Mouse (Mus musculus) hindbrain, embryonic 12.5 days (tissue): ENCODE measurements around the gene Khdc4. TPM values are rescaled to one million over a fixed set of nuclear protein-coding genes. Genes with fewer than 3 reads are reported as not detected.

Experiments
- ATAC-seq: fragments of 200-750 bp; cut with Nextera tagmentation; 2 replicates; pipeline ENCODE4 v1.8.0; 2017; ENCODE audit warnings: moderate TSS enrichment; ENCODE audit not compliant: low FRiP score
- H3K27ac ChIP-seq: fragments of 300-500 bp; sonication (generic); 2 replicates; pipeline ENCODE4 v1.5.1; 2016; ENCODE audit warnings: mild to moderate bottlenecking
- H3K27me3 ChIP-seq: fragments of 300-500 bp; sonication (generic); 2 replicates; pipeline ENCODE4 v1.6.1; 2016; ENCODE audit warnings: mild to moderate bottlenecking
- H3K36me3 ChIP-seq: fragments of 300-500 bp; sonication (generic); 2 replicates; pipeline ENCODE4 v1.6.1; 2016; ENCODE audit warnings: mild to moderate bottlenecking
- H3K4me1 ChIP-seq: fragments of 300-500 bp; sonication (generic); 2 replicates; pipeline ENCODE4 v1.6.1; 2016
- H3K4me2 ChIP-seq: fragments of 300-500 bp; sonication (generic); replicated peaks from 2 replicates; pipeline ENCODE4 v1.6.1; 2016; ENCODE audit warnings: mild to moderate bottlenecking
- H3K4me3 ChIP-seq: fragments of 300-500 bp; sonication (generic); 2 replicates; pipeline ENCODE4 v1.5.1; 2016; ENCODE audit warnings: mild to moderate bottlenecking
- H3K9ac ChIP-seq: fragments of 300-500 bp; sonication (generic); 2 replicates; pipeline ENCODE4 v1.6.1; 2016; ENCODE audit warnings: mild to moderate bottlenecking, moderate library complexity
- H3K9me3 ChIP-seq: fragments of 300-500 bp; sonication (generic); replicated peaks from 2 replicates; pipeline ENCODE4 v1.6.1; 2016; ENCODE audit warnings: mild to moderate bottlenecking
- WGBS: fragments of 180-500 bp; shearing (Covaris S2); methylation state at CpG from one replicate; pipeline ENCODE4 v1.1.7; 2016; 5-methylcytosine and 5-hydroxymethylcytosine counted together
- polyA plus RNA-seq: library from polyadenylated mRNA; unstranded; fragments of >200 nt; fragmentation: Nextera tagmentation; extraction: Ambion mirVana; gene quantifications from 2 replicates; pipeline ENCODE4 v1.2.1, GENCODE M21; 2016

Gene Khdc4
- 117 and 119 TPM in 2 replicates for polyA plus RNA-seq

GRCm38 (mm10) chr3:88684980-88685941 lies at the start of gene Khdc4:
TSS of gene Khdc4 (plus strand) at chr3:88685803.
- H3K27me3 ChIP-seq: no peaks in the 10 kb centered on the region
- peak within 1 kb of the TSS; percentile 97 for H3K4me3 ChIP-seq
- H3K9me3 ChIP-seq: no peaks in the 10 kb centered on the region
- peaks cover 19% of the 10 kb centered on the region for H3K36me3 ChIP-seq
- peaks cover 21% of the 10 kb centered on the region for H3K4me1 ChIP-seq
- peak within 1 kb of the TSS; percentile 97 for H3K27ac ChIP-seq
- ATAC-seq: peak; percentile 99
- H3K4me2 ChIP-seq: peak within 1 kb of the TSS; percentile 77
- 1% methylated on average over 47 of the region's 47 CpGs for WGBS
- H3K9ac ChIP-seq: peak within 1 kb of the TSS; percentile 98

DNA sequence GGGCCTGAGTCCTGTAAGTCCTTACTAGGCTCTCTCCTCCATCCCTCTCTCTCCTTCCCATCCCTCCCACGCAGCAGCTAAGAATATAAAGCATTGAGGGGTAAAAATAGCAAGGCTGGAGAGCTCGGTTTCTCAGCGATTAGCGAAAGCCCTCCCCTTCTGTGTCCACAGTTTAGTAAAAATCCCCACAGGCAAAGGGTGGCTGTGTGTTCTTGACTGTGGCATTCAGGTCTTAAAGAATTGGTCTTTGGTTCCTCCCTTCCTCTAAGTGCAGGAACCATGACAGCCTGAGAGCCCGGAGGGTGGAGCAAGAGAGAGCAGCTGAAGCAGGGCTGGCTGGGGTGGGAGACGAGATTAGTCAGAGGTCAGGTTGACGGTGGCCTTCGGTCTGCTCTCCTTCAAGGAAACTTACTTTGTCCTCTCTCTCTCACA lies 49.0 kb upstream of the Khdc4 start:
- no peak for ATAC-seq
- H3K27me3 ChIP-seq: no peaks in the 10 kb centered on the region
- H3K36me3 ChIP-seq: peaks cover 97% of the 10 kb centered on the region
- H3K9me3 ChIP-seq: no peaks in the 10 kb centered on the region
- H3K4me2 ChIP-seq: no peak overlapping the region
- WGBS: 89% methylated on average over 8 of the region's 8 CpGs
- H3K27ac ChIP-seq: no peak overlapping the region
- H3K4me1 ChIP-seq: no peaks in the 10 kb centered on the region
- H3K4me3 ChIP-seq: no peak overlapping the region
- H3K9ac ChIP-seq: no peak overlapping the region

DNA sequence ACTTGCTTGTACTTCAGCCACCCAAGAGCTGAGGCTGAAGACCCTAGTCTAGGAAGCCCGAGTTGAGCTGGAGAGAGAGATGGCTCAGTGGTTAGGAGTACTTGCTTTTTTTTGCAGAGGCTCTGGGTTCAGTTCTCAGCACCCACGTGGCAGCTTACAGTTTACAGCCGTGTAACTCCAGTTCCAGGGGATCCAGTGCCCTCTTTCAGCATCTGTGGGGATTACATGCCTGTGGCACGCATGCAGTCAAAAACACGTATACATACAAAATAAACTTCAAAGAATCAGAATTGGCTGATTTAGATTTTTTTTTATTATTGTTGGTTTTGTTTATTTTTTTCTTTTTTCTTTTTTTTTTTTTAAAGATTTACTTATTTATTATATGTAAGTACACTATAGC lies 48.5 kb upstream of the Khdc4 start:
- Histone ChIP-seq H3K9ac (no peak overlapping the region), H3K4me1 (no peaks in the 10 kb centered on the region), H3K27ac (no peak overlapping the region), H3K9me3 (no peaks in the 10 kb centered on the region), H3K4me3 (no peak overlapping the region), H3K27me3 (no peaks in the 10 kb centered on the region), H3K36me3 (peaks cover 97% of the 10 kb centered on the region), H3K4me2 (no peak overlapping the region)
- 98% methylated on average over 5 of the region's 5 CpGs for WGBS
- ATAC-seq: no peak

- no peaks in the 10 kb centered on the region for H3K4me1 ChIP-seq
- H3K27me3 ChIP-seq: no peaks in the 10 kb centered on the region
- H3K4me3 ChIP-seq: no peak overlapping the region
- no peak for ATAC-seq
- no peak overlapping the region for H3K9ac ChIP-seq
- H3K27ac ChIP-seq: no peak overlapping the region
- 94% methylated on average over 12 of the region's 12 CpGs for WGBS
- H3K36me3 ChIP-seq: peaks cover 97% of the 10 kb centered on the region
- H3K4me2 ChIP-seq: no peak overlapping the region
- H3K9me3 ChIP-seq: no peaks in the 10 kb centered on the region
These were observed 46.4 kb upstream of the Khdc4 start for GRCm38 (mm10) chr3:88639239-88639638.

DNA sequence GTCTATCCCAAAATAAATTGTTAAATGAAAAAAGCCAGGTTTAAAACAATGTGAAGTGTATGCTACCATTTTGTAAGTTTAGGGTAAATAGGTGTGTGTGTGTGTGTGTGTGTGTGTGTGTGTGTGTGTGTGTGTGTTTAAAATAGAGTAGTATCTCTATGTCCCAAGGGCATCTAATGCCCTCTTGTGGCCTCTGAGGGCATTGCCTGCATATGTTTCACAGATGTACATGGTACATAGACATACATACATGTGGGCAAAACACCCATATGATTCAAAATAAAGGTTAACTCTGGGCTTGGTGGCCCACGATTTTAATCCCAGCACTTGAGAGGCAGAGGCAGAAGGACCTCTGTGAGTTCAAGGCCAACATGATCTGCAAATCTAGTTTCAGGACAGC lies 44.9 kb upstream of the Khdc4 start:
- WGBS: 82% methylated on average over 1 of the region's 1 CpGs
- no peak for ATAC-seq

DNA sequence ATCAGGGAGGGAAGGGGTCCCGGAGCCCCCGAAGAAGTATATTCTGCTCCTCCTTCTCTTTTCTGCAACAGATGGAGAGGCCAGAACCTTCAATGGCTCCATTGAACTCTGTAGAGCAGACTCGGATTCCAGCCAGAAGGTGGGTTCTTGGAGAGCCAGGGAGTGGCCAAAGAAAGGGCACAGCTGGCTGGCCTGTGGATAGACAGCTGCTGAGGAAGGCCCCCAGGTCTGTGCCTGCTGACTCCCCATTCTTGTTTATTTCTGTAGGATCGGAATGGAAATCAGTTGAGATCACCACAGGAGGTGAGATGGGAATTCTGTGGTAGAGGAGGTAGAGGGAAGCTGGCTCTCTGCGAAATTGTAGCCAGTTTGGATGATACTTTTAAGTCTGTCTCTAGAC lies 42.5 kb upstream of the Khdc4 start:
- Histone ChIP-seq H3K9me3 (no peaks in the 10 kb centered on the region), H3K4me2 (no peak overlapping the region), H3K27me3 (no peaks in the 10 kb centered on the region), H3K4me3 (no peak overlapping the region), H3K27ac (no peak overlapping the region), H3K36me3 (peaks cover 99% of the 10 kb centered on the region), H3K9ac (no peak overlapping the region), H3K4me1 (no peaks in the 10 kb centered on the region)
- no peak for ATAC-seq
- WGBS: 82% methylated on average over 5 of the region's 5 CpGs

More for the DNA sequence above, 44.9 kb upstream of the Khdc4 start:
- no peaks in the 10 kb centered on the region for H3K4me1 ChIP-seq
- no peak overlapping the region for H3K4me3 ChIP-seq
- peaks cover 96% of the 10 kb centered on the region for H3K36me3 ChIP-seq
- H3K27me3 ChIP-seq: no peaks in the 10 kb centered on the region
- H3K4me2 ChIP-seq: no peak overlapping the region
- no peak overlapping the region for H3K9ac ChIP-seq
- H3K27ac ChIP-seq: no peak overlapping the region
- no peaks in the 10 kb centered on the region for H3K9me3 ChIP-seq

- no peaks in the 10 kb centered on the region for H3K27me3 ChIP-seq
- WGBS: 94% methylated on average over 12 of the region's 12 CpGs
- no peaks in the 10 kb centered on the region for H3K4me1 ChIP-seq
- no peak for ATAC-seq
- H3K4me2 ChIP-seq: no peak overlapping the region
- H3K9me3 ChIP-seq: no peaks in the 10 kb centered on the region
- no peak overlapping the region for H3K9ac ChIP-seq
- no peak overlapping the region for H3K4me3 ChIP-seq
- peaks cover 88% of the 10 kb centered on the region for H3K36me3 ChIP-seq
- H3K27ac ChIP-seq: no peak overlapping the region
These were observed 39.7 kb upstream of the Khdc4 start for GRCm38 (mm10) chr3:88645937-88646336.

DNA sequence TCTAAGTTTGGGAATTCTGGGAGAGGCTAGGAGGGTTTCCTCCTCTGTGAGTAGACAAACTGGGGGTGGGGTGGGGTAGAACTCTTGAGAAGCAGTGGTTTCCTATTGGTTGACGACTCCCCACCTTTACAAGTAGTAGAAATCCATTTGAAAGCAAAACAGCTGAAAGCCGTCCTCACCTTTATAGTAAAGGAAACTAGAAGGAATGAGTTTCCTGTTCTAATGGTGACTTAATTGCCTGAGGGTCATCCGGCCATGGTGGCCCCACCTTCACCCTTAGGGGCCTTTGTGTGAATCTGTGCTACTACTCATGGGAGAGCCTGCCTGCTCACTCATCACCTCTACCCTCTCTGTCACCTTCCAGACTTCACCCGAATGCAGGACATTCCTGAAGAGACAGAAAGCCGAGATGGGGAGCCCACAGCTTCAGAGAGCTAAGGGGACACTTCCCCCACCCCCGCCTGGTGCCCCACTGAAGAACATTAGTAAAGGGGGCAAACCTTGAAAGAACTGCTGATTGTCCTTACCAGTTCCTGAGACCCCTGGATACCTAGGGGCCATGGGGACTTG lies 39.1 kb upstream of the Khdc4 start:
- Histone ChIP-seq H3K27me3 (no peaks in the 10 kb centered on the region), H3K4me3 (no peak overlapping the region), H3K4me1 (no peaks in the 10 kb centered on the region), H3K27ac (no peak overlapping the region), H3K9ac (no peak overlapping the region), H3K9me3 (no peaks in the 10 kb centered on the region), H3K4me2 (no peak overlapping the region), H3K36me3 (peaks cover 82% of the 10 kb centered on the region)
- ATAC-seq: no peak
- WGBS: 85% methylated on average over 6 of the region's 6 CpGs

DNA sequence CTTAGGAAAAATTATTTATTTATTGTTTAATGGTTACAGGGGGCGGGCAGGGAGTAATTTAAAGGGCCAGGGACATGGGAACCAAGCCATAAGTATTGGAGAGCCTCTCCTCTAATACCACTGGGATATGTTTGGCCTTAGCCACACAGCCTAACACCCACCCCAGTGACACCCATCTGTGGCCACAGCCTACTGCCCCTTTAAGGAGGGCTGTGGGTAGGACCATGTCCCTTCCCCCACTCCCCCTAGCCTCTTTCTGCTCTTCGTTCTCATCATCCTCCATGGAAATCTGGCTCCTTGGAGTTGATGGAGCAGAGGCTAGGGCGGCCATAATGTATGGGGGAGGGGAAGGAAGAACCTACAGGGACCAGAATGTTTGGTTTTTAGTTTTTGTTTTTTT lies 38.5 kb upstream of the Khdc4 start:
- no peaks in the 10 kb centered on the region for H3K4me1 ChIP-seq
- WGBS: 88% methylated on average over 3 of the region's 3 CpGs
- peaks cover 76% of the 10 kb centered on the region for H3K36me3 ChIP-seq
- no peaks in the 10 kb centered on the region for H3K27me3 ChIP-seq
- H3K4me2 ChIP-seq: no peak overlapping the region
- ATAC-seq: no peak
- no peaks in the 10 kb centered on the region for H3K9me3 ChIP-seq
- no peak overlapping the region for H3K9ac ChIP-seq
- H3K27ac ChIP-seq: no peak overlapping the region
- no peak overlapping the region for H3K4me3 ChIP-seq

DNA sequence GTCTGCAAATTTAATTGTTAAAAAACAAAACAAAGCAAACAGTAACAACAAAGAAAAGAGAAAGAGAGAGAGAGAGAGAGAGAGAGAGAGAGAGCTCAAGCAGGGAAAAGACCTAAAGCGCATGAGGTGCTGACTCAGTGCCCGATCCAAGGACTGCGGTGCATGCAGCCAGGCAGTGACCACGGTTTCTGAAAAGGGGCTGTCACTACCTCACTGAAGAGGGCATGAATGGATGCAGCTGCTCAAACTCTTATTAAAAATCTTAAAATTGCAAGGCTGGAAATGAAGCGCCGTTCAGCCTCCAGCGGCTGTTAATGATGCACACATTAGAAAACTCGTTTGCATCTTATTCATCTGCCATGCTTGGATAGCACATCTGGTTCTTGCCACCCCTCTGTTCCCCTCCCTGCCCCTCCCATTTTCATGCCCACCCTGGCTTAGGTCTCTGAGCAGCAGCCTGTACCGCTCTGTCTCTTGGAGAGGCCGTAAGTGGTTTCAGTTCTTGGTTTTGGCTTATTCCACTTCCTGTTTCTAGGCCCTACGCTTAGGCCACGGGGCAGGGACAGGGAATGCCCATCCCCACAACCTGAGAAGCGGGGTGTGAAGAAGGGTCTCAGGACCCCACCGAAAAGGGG lies 37.7 kb upstream of the Khdc4 start:
- H3K4me2 ChIP-seq: no peak overlapping the region
- H3K27me3 ChIP-seq: no peaks in the 10 kb centered on the region

DNA sequence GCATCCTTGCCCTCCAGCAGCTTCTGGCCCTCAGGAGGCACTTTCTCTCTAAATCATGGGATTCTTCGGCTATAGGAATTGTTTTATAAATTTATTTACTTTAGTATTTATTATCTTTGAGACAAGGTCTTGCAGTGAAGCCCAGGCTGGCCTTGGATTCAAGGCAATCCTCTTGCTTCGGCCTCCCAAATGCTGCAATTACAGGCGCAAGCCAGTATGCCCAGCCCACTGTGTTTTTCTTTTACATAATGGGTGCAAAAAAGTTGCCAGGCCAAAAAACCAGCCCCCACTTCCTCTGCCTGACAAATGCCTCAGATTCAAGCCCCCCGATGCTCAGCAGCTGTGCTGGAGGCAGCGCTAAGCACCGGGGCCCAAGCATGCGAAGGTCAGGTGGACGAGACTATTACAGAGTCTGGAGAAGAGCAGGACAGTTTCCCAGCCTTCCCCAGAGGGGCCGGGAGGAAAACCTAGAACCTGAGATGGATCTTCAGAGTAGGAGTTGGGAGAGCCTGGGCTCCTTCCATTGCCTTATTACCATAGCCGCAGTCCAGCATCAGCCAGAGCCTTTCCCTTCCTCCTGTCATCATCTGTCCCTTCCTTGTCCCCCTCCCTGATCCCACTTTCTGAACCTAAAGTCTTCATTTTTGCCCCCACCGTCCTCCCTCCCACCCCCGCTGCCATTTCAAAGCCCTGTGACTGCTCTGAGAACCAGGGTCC lies 37.0 kb upstream of the Khdc4 start:
- H3K27ac ChIP-seq: no peak overlapping the region
- peaks cover 61% of the 10 kb centered on the region for H3K36me3 ChIP-seq
- H3K27me3 ChIP-seq: no peaks in the 10 kb centered on the region
- no peak for ATAC-seq
- no peak overlapping the region for H3K4me3 ChIP-seq
- H3K4me2 ChIP-seq: no peak overlapping the region
- H3K9me3 ChIP-seq: no peaks in the 10 kb centered on the region
- H3K9ac ChIP-seq: no peak overlapping the region
- WGBS: 91% methylated on average over 12 of the region's 12 CpGs
- H3K4me1 ChIP-seq: 0 out of 2 replicates have a peak, but pooled peaks cover 3% of the 10 kb centered on the region

More for the DNA sequence above, 37.7 kb upstream of the Khdc4 start:
- Histone ChIP-seq H3K36me3 (peaks cover 68% of the 10 kb centered on the region), H3K9me3 (no peaks in the 10 kb centered on the region), H3K4me3 (no peak overlapping the region), H3K9ac (no peak overlapping the region), H3K27ac (no peak overlapping the region), H3K4me1 (0 out of 2 replicates have a peak, but pooled peaks cover under 1% of the 10 kb centered on the region)
- WGBS: 87% methylated on average over 14 of the region's 14 CpGs
- ATAC-seq: no peak

- Histone ChIP-seq H3K9me3 (no peaks in the 10 kb centered on the region), H3K4me1 (0 out of 2 replicates have a peak, but pooled peaks cover 3% of the 10 kb centered on the region), H3K4me2 (no peak overlapping the region), H3K27ac (no peak overlapping the region), H3K27me3 (no peaks in the 10 kb centered on the region), H3K36me3 (peaks cover 55% of the 10 kb centered on the region), H3K9ac (no peak overlapping the region), H3K4me3 (no peak overlapping the region)
- 83% methylated on average over 10 of the region's 10 CpGs for WGBS
- ATAC-seq: no peak
These were observed 36.4 kb upstream of the Khdc4 start for GRCm38 (mm10) chr3:88649186-88649585.
